ENCODE assay signal across 8 mouse cellular contexts in genomic region chr9:20519949-20520348, GRCm38 (mm10). TPM values are rescaled to one million over a fixed set of nuclear protein-coding genes. Genes with fewer than 3 reads are reported as not detected.
DNase-seq lines count a peak whose midpoint lies in the region; ATAC-seq lines count a peak whose summit lies in the region.

No protein-coding gene starts in this region.

- H3K4me1 ChIP-seq in megakaryocyte, embryonic 14.5 days: peaks cover 39% of the 10 kb centered on the region
- peaks cover 13% of the 10 kb centered on the region for H3K4me1 ChIP-seq in embryonic facial prominence, embryonic 12.5 days
- peaks cover 12% of the 10 kb centered on the region for H3K4me1 ChIP-seq in intestine, embryonic 16.5 days (ENCODE audit: control insufficient read depth, insufficient read depth, low read length)
- H3K4me1 ChIP-seq in neural tube, embryonic 15.5 days: peaks cover 38% of the 10 kb centered on the region

- H3K4me2 ChIP-seq in embryonic facial prominence, embryonic 12.5 days (replicated peaks): peak overlapping the region; percentile 78
- peak overlapping the region; percentile 65 for H3K4me2 ChIP-seq in intestine, embryonic 16.5 days (ENCODE audit: low read depth, low read length)
- H3K4me2 ChIP-seq in neural tube, embryonic 15.5 days: peak overlapping the region; percentile 81

- no peaks in the 10 kb centered on the region for H3K27me3 ChIP-seq in megakaryocyte, embryonic 14.5 days (replicated peaks)
- no peaks in the 10 kb centered on the region for H3K27me3 ChIP-seq in embryonic facial prominence, embryonic 12.5 days
- H3K27me3 ChIP-seq in intestine, embryonic 16.5 days (replicated peaks; ENCODE audit: control insufficient read depth, insufficient read depth, low read length): no peaks in the 10 kb centered on the region
- H3K27me3 ChIP-seq in neural tube, embryonic 15.5 days (replicated peaks): no peaks in the 10 kb centered on the region

- no peaks in the 10 kb centered on the region for H3K9me3 ChIP-seq in megakaryocyte, embryonic 14.5 days
- no peaks in the 10 kb centered on the region for H3K9me3 ChIP-seq in embryonic facial prominence, embryonic 12.5 days
- H3K9me3 ChIP-seq in intestine, embryonic 16.5 days (ENCODE audit: control insufficient read depth, low read length): no peaks in the 10 kb centered on the region
- no peaks in the 10 kb centered on the region for H3K9me3 ChIP-seq in neural tube, embryonic 15.5 days (replicated peaks)

- DNase-seq in right cerebral cortex, postnatal 10 days (ENCODE audit: low spot score in 2 of 2): no peak
- DNase-seq in urinary bladder, adult 18-20 months (ENCODE audit: low spot score in 2 of 2): no peak
- no peak for DNase-seq in frontal cortex, adult 2 months (ENCODE audit: extremely low spot score in 1 of 2, low spot score in 1 of 2)

- H3K36me3 ChIP-seq in megakaryocyte, embryonic 14.5 days (replicated peaks; ENCODE audit: low read length): peaks cover 37% of the 10 kb centered on the region
- peaks cover 29% of the 10 kb centered on the region for H3K36me3 ChIP-seq in embryonic facial prominence, embryonic 12.5 days
- H3K36me3 ChIP-seq in intestine, embryonic 16.5 days (ENCODE audit: control insufficient read depth, insufficient read depth, low read length): no peaks in the 10 kb centered on the region; the same call in 1 of the 2 replicates
- peaks cover 9% of the 10 kb centered on the region for H3K36me3 ChIP-seq in neural tube, embryonic 15.5 days

- H3K27ac ChIP-seq in embryonic facial prominence, embryonic 12.5 days: no peak overlapping the region
- H3K27ac ChIP-seq in intestine, embryonic 16.5 days (ENCODE audit: low read length): no peak overlapping the region
- H3K27ac ChIP-seq in neural tube, embryonic 15.5 days (replicated peaks): no peak overlapping the region

- H3K4me3 ChIP-seq in megakaryocyte, embryonic 14.5 days (replicated peaks): peak overlapping the region; percentile 86
- peak overlapping the region; percentile 56 for H3K4me3 ChIP-seq in embryonic facial prominence, embryonic 12.5 days
- H3K4me3 ChIP-seq in intestine, embryonic 16.5 days (ENCODE audit: low read length): peak overlapping the region; percentile 47
- peak overlapping the region; percentile 47 for H3K4me3 ChIP-seq in neural tube, embryonic 15.5 days (replicated peaks)

- H3K9ac ChIP-seq in embryonic facial prominence, embryonic 12.5 days: peak overlapping the region; percentile 59
- peak overlapping the region; percentile 61 for H3K9ac ChIP-seq in intestine, embryonic 16.5 days (ENCODE audit: low read depth, low read length)
- H3K9ac ChIP-seq in neural tube, embryonic 15.5 days (replicated peaks): 0 out of 2 replicates have a peak overlapping the region, but pooled peaks have one; percentile 44

- WGBS in embryonic facial prominence, embryonic 12.5 days: 10% methylated on average over 4 of the region's 4 CpGs
- 15% methylated on average over 4 of the region's 4 CpGs for WGBS in intestine, embryonic 16.5 days
- WGBS in neural tube, embryonic 15.5 days: 17% methylated on average over 4 of the region's 4 CpGs

- ATAC-seq in megakaryocyte, adult 5-6 weeks (ENCODE audit: poor library complexity, severe bottlenecking): no peak
- ATAC-seq in embryonic facial prominence, embryonic 12.5 days (ENCODE audit: insufficient number of reproducible peaks, insufficient read depth, low FRiP score, low TSS enrichment): no peak
- no peak for ATAC-seq in intestine, embryonic 16.5 days
- no peak for ATAC-seq in neural tube, embryonic 15.5 days (ENCODE audit: low FRiP score)

RNA-seq across cellular contexts. Expression of gene Zfp266, which starts 1.3 kb away (rescaled TPM):
- polyA plus RNA-seq in megakaryocyte, embryonic 14.5 days (2012; ENCODE audit: insufficient read depth, low replicate concordance): 0.26 and 0.56 TPM in 2 replicates
- total RNA-seq in megakaryocyte, adult 5-6 weeks (2015): 20.8 and 24.3 TPM in 2 replicates
- total RNA-seq in megakaryocyte, adult 5-6 weeks (2017): 21.0 and 22.8 TPM in 2 replicates
- 167 and 171 TPM in 2 replicates for polyA plus RNA-seq in embryonic facial prominence, embryonic 12.5 days (2016; fragmentation: Nextera tagmentation; extraction: Ambion mirVana)
- 44.1 and 49.3 TPM in 2 replicates for polyA plus RNA-seq in intestine, embryonic 16.5 days (2015; fragmentation: Nextera tagmentation; extraction: Ambion mirVana)
- 82.9 and 91.7 TPM in 2 replicates for polyA plus RNA-seq in neural tube, embryonic 15.5 days (2015; fragmentation: Nextera tagmentation; extraction: Ambion mirVana)
- polyA plus RNA-seq in frontal cortex, adult 2 months (2012; rRNA removed): 21.9 and 22.1 TPM in 2 replicates

RNA-seq across cellular contexts. Expression of gene Zfp426, which starts 27.4 kb away (rescaled TPM):
- 0.37 and 1.2 TPM in 2 replicates for polyA plus RNA-seq in megakaryocyte, embryonic 14.5 days (2012; ENCODE audit: insufficient read depth, low replicate concordance)
- total RNA-seq in megakaryocyte, adult 5-6 weeks (2015): 18.6 and 22.3 TPM in 2 replicates
- 20.8 and 23.6 TPM in 2 replicates for total RNA-seq in megakaryocyte, adult 5-6 weeks (2017)
- 24.2 and 24.9 TPM in 2 replicates for polyA plus RNA-seq in embryonic facial prominence, embryonic 12.5 days (2016; fragmentation: Nextera tagmentation; extraction: Ambion mirVana)
- polyA plus RNA-seq in intestine, embryonic 16.5 days (2015; fragmentation: Nextera tagmentation; extraction: Ambion mirVana): 14.2 and 14.4 TPM in 2 replicates
- polyA plus RNA-seq in neural tube, embryonic 15.5 days (2015; fragmentation: Nextera tagmentation; extraction: Ambion mirVana): 30.3 and 32.7 TPM in 2 replicates
- 17.3 and 20.1 TPM in 2 replicates for polyA plus RNA-seq in frontal cortex, adult 2 months (2012; rRNA removed)

RNA-seq across cellular contexts. Expression of gene Zfp26, which starts 60.0 kb away (rescaled TPM):
- 0.08 and 0.24 TPM in 2 replicates for polyA plus RNA-seq in megakaryocyte, embryonic 14.5 days (2012; ENCODE audit: insufficient read depth, low replicate concordance)
- total RNA-seq in megakaryocyte, adult 5-6 weeks (2015): 23.0 and 27.1 TPM in 2 replicates
- 33.0 and 36.9 TPM in 2 replicates for total RNA-seq in megakaryocyte, adult 5-6 weeks (2017)
- 28.2 and 33.9 TPM in 2 replicates for polyA plus RNA-seq in embryonic facial prominence, embryonic 12.5 days (2016; fragmentation: Nextera tagmentation; extraction: Ambion mirVana)
- 9.7 TPM in 2 replicates for polyA plus RNA-seq in intestine, embryonic 16.5 days (2015; fragmentation: Nextera tagmentation; extraction: Ambion mirVana)
- polyA plus RNA-seq in neural tube, embryonic 15.5 days (2015; fragmentation: Nextera tagmentation; extraction: Ambion mirVana): 12.1 and 13.6 TPM in 2 replicates
- polyA plus RNA-seq in frontal cortex, adult 2 months (2012; rRNA removed): 9.2 and 10.7 TPM in 2 replicates

Comparison
In these comparisons a context has a peak if more than half of its experiments do, and no peak if none do; other contexts are left out.
1. RNA of gene Zfp266, which starts 1.3 kb away (polyA plus RNA-seq): 167 to 171 TPM in embryonic facial prominence, embryonic 12.5 days, 82.9 to 91.7 TPM in neural tube, embryonic 15.5 days, 44.1 to 49.3 TPM in intestine, embryonic 16.5 days and 21.9 to 22.1 TPM in frontal cortex, adult 2 months; 0.26 to 0.56 TPM in megakaryocyte, embryonic 14.5 days; every median in the first group is over 10 times any median in the second.
2. Peak in every context shown above with its lines, with median percentiles within 50 percentile points of each other: H3K4me3 ChIP-seq, H3K4me2 ChIP-seq and H3K9ac ChIP-seq.